Mouse (Mus musculus) frontal cortex, postnatal 25 days (tissue): ENCODE results near the gene Slc35b2.

Experiments
- DNase-seq, 2 experiments: peaks; one replicate each; pipeline ENCODE4 v3.0.0; 2022; ENCODE audit warnings: low spot score in 2 of 2

The Slc35b2 gene

DNA sequence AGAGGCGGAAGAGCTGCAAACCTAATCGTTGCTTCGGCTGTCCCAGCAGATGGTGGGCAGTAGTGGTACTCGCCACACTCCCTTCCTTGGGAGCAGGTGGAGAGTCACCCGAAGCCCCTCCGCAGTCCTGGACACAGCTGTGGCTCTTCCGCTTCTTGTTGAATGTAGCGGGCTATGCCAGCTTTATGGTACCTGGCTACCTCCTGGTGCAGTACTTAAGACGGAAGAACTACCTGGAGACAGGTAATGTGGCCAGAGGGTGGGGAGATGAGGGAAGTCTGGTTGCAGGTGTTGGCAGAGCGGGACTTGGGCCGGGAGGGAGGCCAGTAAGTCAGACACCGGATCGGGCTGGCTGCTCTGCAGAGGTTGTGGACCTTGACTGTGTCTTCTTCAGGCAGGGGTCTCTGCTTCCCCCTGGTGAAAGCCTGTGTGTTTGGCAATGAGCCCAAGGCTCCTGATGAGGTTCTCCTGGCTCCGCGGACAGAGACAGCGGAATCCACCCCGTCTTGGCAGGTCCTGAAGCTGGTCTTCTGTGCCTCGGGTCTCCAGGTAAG lies 934 bp downstream of the Slc35b2 start:
- DNase-seq = no peak

DNA sequence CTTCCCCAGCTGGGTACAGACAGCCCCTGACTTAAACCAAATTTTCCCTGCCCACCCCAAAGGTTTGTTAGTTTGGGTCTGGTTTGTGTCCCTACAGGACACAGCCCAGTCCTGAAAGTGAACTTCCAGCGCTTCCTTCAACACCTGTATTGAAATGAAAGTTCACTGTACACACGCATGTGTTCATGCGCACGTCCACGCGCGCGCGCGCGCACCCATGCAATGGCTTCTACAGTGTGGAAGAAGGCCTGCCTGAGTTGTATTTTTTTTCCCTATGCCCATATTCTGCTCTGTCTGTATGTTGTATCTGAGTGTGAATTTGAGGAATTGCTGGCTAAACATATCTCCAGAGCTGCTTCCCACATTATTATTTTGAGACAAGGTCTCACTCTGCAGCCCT lies 1.4 kb downstream of the Slc35b2 start:
- no peak for DNase-seq

DNA sequence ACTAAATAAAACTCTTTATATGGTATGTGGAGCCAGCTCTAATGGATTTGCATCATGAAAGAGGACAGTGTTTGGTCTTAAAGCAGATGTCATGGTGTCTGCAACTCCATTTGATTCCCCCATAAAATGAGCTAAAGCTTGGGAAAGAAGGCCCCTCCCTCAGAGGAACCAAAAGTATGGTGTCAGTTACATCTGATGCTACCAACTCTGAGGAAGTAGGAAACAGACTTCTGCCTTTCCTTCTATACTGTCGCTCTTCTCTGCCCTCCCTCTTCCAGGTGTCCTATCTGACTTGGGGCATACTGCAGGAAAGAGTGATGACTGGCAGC lies 2.3 kb downstream of the Slc35b2 start:
- no peak for DNase-seq

DNA sequence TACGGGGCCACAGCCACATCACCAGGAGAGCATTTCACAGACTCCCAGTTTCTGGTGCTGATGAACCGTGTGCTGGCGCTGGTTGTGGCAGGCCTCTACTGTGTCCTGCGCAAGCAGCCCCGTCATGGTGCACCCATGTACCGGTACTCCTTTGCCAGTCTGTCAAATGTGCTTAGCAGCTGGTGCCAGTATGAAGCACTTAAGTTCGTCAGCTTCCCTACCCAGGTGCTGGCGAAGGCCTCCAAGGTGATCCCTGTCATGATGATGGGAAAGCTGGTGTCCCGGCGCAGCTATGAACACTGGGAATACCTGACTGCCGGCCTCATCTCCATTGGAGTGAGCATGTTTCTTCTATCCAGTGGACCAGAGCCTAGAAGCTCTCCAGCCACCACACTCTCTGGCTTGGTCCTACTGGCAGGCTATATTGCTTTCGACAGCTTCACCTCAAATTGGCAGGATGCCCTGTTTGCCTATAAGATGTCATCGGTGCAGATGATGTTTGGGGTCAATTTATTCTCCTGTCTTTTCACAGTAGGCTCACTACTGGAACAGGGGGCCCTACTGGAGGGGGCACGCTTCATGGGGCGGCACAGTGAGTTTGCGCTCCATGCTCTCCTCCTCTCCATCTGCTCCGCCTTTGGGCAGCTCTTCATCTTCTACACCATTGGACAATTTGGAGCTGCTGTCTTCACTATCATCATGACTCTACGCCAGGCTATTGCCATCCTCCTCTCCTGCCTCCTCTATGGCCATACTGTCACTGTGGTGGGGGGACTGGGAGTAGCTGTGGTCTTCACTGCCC lies 2.9 kb downstream of the Slc35b2 start:
- no peak for DNase-seq

DNA sequence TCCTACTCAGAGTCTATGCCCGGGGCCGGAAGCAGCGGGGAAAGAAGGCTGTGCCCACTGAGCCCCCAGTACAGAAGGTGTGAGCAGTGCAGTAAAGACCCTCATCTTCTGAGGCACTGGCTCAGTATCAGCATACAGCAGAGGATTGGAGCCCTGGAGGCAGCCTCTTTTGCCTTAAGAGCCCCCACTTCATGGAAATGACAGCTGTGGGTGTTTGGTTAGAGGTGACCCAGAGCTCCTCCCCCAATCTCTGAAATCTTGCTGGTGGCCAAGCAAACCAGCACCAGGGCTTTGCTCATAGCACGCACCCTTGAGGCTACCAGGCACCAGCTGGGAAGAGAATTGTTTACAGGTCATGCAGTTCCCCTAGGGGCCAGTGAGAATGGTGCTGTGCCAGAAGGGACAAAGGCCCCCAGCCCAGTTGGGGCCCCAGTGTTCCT lies 3.5 kb downstream of the Slc35b2 start:
- DNase-seq = no peak

DNA sequence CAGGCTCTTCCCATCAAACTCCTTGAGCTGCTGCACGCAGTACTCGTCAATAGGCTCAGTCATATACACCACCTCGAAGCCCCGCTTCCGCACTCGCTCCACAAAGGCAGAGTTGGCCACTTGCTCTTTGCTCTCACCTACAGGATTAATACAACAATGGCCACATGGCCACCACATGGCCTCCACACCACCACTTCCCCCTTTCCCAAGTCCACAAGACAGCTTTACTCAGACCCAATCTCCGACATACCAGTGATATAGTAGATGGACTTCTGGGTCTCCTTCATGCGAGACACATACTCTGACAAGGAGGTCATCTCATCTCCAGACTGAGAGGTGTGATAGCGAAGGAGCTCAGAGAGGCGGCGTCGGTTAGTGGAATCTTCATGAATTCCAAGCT lies 5.3 kb downstream of the Slc35b2 start:
- DNase-seq = no peak

DNA sequence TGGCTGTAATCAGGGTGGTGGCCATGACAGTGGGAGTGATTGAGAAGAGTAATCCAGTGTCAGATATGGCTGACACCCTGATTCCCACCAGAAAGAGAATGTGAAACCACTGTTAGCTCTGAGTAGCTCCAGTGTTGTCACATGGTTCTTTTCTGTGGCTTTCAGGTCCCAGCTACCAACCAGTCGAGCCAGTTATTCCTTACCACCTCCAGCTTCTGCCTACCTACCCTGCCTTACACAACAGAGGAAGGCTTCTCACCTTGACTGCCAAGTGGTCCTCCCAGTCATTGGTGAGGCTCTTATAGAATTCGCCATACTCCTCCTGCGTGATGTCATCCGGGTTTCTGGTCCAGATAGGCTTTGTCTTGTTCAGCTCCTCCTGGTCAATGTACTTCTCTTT lies 6.3 kb downstream of the Slc35b2 start:
- no peak for DNase-seq

DNA sequence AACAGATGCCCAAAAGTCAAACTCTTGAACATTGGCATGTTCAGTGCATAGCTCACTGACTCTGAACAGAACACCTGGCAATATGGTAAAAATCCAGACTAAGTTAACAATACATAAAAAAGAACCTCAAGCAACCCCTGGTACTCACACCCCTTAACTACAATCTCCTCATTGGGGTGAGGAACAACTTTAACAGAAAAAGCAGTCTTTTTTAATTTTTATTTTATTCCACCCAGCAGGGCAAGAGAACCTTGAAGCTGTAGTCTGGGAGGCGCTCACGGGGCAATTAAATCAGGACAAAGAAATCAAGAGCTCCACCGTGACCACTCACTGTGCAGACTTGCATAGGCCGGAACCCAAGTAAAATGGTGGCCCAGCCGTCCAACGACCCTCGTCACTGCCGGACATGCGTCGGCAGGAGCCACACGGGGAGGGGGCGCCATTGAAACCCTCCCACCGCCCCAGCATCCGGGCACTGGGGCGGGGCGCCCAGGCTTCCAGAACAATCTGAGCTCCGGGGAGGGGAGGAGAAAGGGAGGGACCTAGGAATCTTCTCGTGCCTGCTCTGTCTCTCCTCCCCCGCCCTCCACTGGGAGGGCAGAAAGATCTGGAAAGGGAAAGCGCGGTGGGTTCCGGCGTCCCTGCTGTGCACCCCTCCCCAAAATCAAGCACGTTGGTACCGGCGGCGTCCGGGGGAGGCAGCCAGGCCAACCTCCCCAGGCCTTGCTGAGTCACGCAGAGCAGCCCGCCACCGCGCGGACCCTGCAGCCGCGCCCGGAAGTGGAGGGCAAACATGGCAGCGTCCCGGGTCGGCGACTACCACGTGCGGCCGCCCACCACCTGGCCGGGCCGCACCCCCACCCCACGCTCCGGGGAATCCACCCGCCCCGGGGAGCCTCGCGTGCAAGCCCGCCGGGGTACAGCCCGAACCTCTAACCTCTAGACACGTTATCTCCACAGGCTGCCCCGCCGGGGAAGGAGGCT lies 8.7 kb downstream of the Slc35b2 start:
- peak in 1 of 2 experiments; percentile 55 for DNase-seq

DNA sequence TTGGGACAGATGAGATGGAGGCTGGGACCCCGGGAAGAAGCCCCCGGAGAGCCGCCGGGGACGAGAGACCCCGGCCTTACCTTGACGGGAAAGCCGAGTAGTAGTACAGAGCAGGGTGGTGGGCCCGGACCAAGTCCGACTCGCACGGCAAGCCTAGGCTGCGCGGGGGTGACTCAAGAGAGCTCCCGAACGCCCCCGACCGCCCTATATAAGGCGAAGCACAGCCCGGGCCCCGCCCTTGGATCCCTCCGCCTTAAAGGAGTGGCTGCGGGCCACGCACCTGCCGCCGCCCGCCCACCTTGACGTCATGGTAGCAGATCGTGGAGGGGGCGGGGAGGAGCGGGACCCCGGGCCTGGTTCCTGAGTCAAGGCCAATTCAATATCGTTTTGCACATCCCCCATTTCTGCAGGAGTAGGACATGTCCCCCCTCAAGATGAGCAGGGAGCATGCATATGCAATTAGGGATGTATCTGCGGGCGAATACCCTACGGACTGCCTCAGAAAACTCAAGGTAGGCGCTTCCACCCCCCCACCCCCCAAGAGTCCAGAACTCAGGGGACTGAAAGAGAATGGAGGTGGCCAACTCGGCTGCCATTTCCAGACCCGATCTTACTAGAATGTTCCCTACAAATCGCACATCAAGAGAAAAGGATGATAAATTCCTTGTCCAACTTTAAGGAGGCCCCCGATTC lies 9.6 kb downstream of the Slc35b2 start, which contains the start of gene Hsp90ab1:
Gene Hsp90ab1 (minus strand): TSS at position 185 of the 693 bp plus-strand sequence.
- peak; percentile 99 to 100 for DNase-seq

DNA sequence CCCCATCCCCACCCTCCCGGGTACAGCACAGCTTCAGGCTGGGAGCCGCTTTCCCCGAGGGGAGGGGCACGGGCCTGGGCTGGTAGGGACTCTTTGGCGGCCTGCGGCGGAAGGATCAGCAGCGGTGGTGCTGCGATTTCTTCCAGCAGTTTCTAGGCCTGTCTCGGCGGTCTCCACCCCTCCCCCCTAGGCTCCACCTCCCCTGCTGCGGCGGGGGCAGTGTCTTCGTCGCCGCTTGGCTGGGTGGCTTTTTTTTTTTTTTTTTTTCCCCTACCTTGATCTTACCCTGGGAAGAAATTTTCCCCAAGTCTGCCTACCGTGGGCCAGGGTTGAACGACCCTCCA lies 10.1 kb downstream of the Slc35b2 start:
- DNase-seq = peak; percentile 97 to 98

DNA sequence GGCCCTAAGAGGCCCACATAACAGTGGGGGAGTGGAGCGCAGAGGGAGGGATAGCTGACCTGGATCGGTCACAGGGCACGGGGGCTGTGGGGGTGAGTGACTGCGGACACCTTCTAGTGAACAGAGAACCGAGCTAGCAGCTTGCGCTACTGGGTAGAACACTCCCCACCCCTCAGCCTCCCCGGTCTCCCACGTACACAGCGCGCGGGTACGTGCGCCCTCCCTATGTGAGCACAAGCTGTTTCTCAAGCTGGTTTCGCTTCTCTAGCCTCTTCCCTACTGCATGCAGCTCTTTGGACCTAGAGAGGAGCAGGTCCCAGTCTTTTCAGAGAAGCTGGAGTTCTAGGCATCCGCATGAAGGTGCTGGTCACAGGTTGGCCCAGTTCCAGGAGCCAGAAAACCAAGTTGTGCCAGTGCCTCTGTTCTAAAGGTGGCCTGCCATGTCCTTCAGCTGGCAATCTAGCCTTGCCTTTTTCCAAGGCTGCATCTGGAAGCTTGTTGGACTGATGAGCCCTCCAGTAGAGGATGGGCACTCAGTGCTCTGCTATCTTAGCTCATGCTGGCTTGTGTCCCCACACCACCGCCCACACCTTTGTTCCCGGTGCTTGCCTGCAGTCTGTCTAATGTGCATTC lies 10.6 kb downstream of the Slc35b2 start:
- peak; percentile 65 to 67 for DNase-seq

DNA sequence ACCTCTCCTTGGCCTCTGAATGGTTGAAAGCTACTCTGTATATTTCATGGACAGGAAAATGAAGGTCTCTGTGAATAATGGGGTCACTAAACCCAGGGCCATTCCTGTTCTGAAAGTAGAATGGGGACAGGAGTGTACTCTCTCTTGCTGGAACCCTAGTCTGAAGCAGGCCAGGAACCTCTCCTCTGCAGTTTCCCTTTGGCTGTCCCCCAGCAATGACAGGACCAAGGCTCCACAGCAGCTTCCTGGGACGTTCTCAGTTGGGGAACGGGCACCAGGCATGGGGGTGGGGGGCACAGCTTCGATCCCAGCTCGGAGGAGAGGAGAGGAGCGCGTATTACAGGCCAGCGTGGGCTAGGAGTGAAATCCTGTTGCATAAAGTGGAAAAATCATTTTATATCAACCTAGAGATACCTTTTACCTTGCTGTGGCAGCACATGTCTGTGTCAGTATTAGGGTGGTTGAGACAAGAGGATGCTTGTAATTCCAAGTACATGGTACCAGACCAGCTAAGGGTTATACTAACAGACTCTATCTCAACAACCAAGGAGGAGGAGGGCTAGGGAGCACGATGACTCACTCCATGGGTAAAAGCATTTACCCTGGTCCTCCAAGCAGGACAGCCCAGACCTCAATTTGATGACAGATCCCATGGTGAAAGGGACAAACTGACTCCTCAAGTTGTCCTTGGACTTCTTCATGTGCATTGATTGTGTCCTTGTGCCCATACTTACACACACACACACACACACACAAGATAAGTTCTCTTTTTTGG lies 11.6 kb downstream of the Slc35b2 start:
- no peak for DNase-seq

DNA sequence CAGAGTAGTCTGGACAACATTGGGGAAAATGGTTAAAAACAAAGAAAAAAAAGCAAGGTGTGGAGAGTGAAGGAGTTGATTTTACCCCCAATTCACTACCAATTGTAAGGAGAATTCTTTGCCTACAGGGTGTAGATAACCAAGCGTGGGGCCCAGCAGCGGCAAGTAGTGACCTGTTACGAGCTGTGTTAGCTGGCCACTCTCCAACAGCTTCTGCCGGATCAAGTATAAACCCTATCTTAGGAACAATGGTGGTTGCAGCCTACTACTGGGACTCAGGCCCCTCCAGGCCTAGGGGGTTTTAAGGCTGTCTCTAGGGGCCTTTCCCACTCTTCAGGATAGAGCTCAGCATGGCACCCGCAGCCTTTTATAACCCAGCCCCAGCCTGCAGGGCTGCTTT lies 14.6 kb downstream of the Slc35b2 start:
- no peak for DNase-seq

DNA sequence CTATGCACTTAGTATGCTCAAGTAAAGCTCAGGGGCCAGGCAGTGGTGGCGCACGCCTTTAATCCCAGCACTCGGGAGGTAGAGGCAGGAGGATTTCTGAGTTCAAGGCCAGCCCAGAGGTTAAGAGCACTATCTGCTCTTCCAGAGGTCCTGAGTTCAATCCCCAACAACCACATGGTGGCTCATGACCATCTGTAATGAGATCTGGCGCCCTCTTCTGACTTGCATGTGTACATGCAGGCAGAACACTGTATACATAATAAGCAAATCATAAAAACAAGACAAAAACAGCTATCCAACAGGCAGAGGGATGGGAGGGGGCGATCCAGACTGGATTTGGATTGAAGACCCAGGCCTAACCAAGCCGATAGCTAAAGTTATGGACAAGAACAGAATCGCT lies 15.2 kb downstream of the Slc35b2 start:
- DNase-seq = no peak

DNA sequence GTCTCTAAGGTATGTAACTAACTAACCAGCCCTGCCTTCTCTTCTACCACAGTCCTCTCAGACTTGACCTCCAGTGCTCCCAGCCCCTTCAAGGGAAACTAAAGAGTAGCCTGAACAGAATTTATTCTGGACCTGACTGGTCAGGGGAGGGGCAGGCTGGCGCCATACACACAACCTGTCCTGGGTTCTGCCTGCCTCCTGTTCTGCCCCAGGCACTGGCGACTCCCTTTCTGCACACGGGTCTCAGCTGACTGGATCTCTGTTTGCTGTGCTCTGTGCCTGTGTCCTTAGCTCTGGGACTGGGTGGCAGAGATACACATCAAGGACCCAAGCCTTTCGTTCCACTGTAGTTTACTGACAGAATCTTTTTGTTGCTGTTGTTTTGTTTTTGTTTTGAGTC lies 15.9 kb downstream of the Slc35b2 start:
- no peak for DNase-seq

DNA sequence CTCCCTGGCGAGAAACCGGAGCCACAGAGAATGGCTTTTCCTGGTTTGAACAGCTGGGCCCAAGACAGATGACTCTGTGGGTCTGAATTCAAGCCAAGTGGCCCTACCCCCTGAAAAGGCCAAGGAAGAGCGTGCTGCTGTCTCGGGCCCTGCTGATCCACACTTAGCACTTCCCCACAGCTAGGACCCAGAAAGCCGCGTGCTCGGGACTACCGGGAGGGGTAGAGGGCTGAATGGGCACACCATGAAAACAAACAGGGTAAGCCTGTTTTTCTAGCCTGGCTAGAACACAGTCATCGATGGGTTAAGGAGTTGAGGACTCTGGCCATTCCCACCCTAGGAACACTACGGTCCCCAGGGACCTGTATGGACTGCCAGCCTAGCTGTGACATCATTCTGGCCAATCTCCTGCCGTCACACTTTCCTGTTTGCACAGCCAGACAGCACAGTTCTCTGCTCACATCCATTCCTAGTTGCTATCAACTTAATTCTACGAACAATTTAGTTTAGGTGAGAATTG lies 17.3 kb downstream of the Slc35b2 start:
- DNase-seq = no peak

DNA sequence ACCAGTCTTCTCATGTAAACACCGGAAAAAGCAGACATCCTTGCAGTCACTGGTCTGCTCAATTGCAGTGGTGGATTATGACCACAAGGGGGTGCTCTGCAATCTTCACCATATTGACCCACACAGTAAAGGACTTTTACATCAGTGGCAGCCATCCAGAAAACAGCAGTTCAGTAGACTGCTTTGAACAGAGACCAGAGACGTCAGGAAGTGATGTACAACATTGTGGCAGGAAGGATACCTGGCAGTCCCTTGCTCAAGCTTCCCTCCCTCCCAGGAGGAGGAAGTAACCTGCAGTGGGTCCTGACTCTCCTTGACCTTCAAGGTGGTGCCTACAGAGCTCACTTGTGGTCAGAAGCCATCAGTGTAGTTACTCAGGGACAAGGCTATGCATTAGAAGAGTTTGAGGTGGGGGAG lies 17.9 kb downstream of the Slc35b2 start:
- peak in 1 of 2 experiments; percentile 48 for DNase-seq

DNA sequence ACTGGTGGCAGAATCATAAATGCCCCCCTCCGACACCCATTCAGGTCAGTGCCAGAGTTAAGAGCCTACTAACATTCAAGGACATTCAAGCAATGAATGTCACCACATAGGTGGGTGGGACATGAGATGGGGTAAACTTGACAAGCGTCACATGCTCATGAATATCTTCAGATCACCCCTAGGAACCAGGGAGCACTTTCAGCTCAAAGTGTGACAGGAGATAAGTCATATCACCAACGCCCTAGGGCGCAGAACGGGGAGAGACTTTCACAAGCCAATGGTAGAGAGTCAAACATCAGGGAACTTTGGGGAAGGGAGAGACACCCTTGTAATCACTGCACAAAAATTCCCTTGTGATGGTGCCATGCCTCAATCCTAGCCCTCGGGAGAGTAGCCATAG lies 18.5 kb downstream of the Slc35b2 start:
- DNase-seq = no peak

DNA sequence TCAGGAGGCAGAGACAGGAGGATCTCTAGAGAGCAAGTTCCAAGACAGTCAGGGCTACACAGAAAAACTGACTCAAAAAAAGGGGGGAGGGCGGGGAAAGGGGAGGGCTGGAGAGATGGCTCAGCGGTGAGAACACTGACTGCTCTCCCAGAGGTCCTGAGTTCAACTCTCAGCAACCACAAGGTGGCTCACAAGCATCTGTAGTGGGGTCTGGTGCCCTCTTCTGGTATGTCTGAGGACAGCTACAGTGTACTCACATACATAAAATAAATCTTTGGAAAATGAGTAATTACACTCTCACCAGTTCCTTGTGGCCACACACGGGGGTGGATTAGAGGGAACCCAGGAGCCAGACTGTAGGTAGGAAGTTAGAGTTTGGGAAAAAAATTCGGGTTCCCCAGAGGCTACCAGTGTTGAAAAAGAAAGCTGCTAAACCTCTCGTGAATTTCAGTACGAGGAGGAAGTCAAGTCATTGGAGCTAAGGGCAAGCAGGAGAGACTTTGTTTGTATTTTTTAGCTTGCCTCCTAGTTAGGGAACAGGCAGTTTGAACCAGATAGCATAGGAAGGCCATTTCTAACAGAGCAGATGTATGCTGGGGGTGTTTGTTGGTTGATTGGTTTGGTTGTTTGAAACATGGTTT lies 19.2 kb downstream of the Slc35b2 start:
- DNase-seq = no peak
